Mouse (Mus musculus) forebrain, embryonic 11.5 days (tissue): ENCODE measurements around the gene Polr2g. TPM values are rescaled to one million over a fixed set of nuclear protein-coding genes. Genes with fewer than 3 reads are reported as not detected.
"Not testable (repeated sequence)": the region's sequence is repeated elsewhere in the genome, so short reads cannot be mapped to it uniquely, and the experiment has no call there.

ENCODE experiments used
- ATAC-seq: fragments of 200-750 bp; cut with Nextera tagmentation; replicated peaks from 2 replicates; pipeline ENCODE4 v1.8.0; 2017; ENCODE audit warnings: moderate TSS enrichment; ENCODE audit not compliant: low FRiP score
- DNase-seq: peaks from one replicate; pipeline ENCODE4 v3.0.0-alpha.2; 2017; ENCODE audit warnings: low spot score
- H3K27ac ChIP-seq: fragments of 300-500 bp; sonication (generic); 2 replicates; pipeline ENCODE4 v1.5.1; 2014; ENCODE audit warnings: low read depth, low read length
- H3K27me3 ChIP-seq: fragments of 300-500 bp; sonication (generic); 2 replicates; pipeline ENCODE4 v1.6.1; 2014; ENCODE audit warnings: mild to moderate bottlenecking, low read length, mixed read lengths; ENCODE audit not compliant: control insufficient read depth, insufficient read depth
- H3K36me3 ChIP-seq: fragments of 300-500 bp; sonication (generic); 2 replicates; pipeline ENCODE4 v1.6.1; 2014; ENCODE audit warnings: mild to moderate bottlenecking, low read length, moderate library complexity, mixed read lengths; ENCODE audit not compliant: control insufficient read depth, insufficient read depth
- H3K4me1 ChIP-seq: fragments of 300-500 bp; sonication (generic); replicated peaks from 2 replicates; pipeline ENCODE4 v1.6.1; 2014; ENCODE audit warnings: low read length, mixed read lengths; ENCODE audit not compliant: control insufficient read depth, insufficient read depth
- H3K4me2 ChIP-seq: fragments of 300-500 bp; sonication (generic); 2 replicates; pipeline ENCODE4 v1.6.1; 2014; ENCODE audit warnings: low read depth, mild to moderate bottlenecking, low read length, moderate library complexity, mixed read lengths; ENCODE audit not compliant: severe bottlenecking
- H3K4me3 ChIP-seq: fragments of 300-500 bp; sonication (generic); 2 replicates; pipeline ENCODE4 v1.5.1; 2014; ENCODE audit warnings: low read depth, low read length
- H3K9ac ChIP-seq: fragments of 300-500 bp; sonication (generic); 2 replicates; pipeline ENCODE4 v1.6.1; 2014; ENCODE audit warnings: low read length
- H3K9me3 ChIP-seq: fragments of 300-500 bp; sonication (generic); 2 replicates; pipeline ENCODE4 v1.6.1; 2016; ENCODE audit warnings: low read length, mixed read lengths; ENCODE audit not compliant: control insufficient read depth
- WGBS: fragments of 180-500 bp; shearing (Covaris S2); extraction: QIAGEN DNeasy Blood & Tissue Kit; methylation state at CpG from one replicate; pipeline ENCODE4 v1.1.7; 2014; 5-methylcytosine and 5-hydroxymethylcytosine counted together
- polyA plus RNA-seq: library from polyadenylated mRNA; unstranded; fragments of >200 nt; fragmentation: Nextera tagmentation; extraction: Ambion mirVana; gene quantifications from 2 replicates; pipeline ENCODE4 v1.2.1, GENCODE M21; 2014

Polr2g gene
- polyA plus RNA-seq, 1 experiment from 2014 or later = 156 TPM

- H3K9me3 ChIP-seq = no peaks in the 10 kb centered on the region
- ATAC-seq (peak; percentile 85), DNase-seq (peak; percentile 91)
- 1% methylated on average over 38 of the region's 38 CpGs for WGBS
- H3K4me3 ChIP-seq = peak within 1 kb of the TSS; percentile 47
- peak within 1 kb of the TSS; percentile 87 for H3K9ac ChIP-seq
- H3K4me1 ChIP-seq = peaks cover 16% of the 10 kb centered on the region
- H3K36me3 ChIP-seq = peaks cover 14% of the 10 kb centered on the region
- no peaks in the 10 kb centered on the region for H3K27me3 ChIP-seq
- H3K4me2 ChIP-seq = peak within 1 kb of the TSS; percentile 91
- peak within 1 kb of the TSS; percentile 95 for H3K27ac ChIP-seq
Observed at GRCm38 (mm10) chr19:8837251-8837791, 38.9 kb upstream of the Polr2g start, which contains the start of gene Bscl2. TSS of gene Bscl2 (plus strand) at chr19:8837467.

- not testable (repeated sequence) for H3K4me2 ChIP-seq, H3K9ac ChIP-seq, H3K27me3 ChIP-seq, H3K4me3 ChIP-seq, H3K27ac ChIP-seq, ATAC-seq, DNase-seq, H3K9me3 ChIP-seq
- 95% methylated on average over 10 of the region's 10 CpGs for WGBS
- Histone ChIP-seq H3K36me3 (peaks cover 21% of the 10 kb centered on the region), H3K4me1 (peaks cover 16% of the 10 kb centered on the region)
Observed at GRCm38 (mm10) chr19:8836327-8836726, 38.0 kb upstream of the Polr2g start.

- H3K36me3 ChIP-seq = peaks cover 34% of the 10 kb centered on the region
Observed at GRCm38 (mm10) chr19:8832971-8833370, 34.6 kb upstream of the Polr2g start.

GRCm38 (mm10) chr19:8831262-8831661, 32.9 kb upstream of the Polr2g start:
- no peak for DNase-seq
- no peaks in the 10 kb centered on the region for H3K27me3 ChIP-seq
- H3K36me3 ChIP-seq = peaks cover 48% of the 10 kb centered on the region
- no peaks in the 10 kb centered on the region for H3K4me1 ChIP-seq
- H3K4me3 ChIP-seq = no peak overlapping the region
- H3K27ac ChIP-seq = no peak overlapping the region
- ATAC-seq = no peak
- H3K9me3 ChIP-seq = no peaks in the 10 kb centered on the region
- WGBS = 85% methylated on average over 11 of the region's 11 CpGs
- no peak overlapping the region for H3K9ac ChIP-seq
- H3K4me2 ChIP-seq = no peak overlapping the region

More at GRCm38 (mm10) chr19:8832971-8833370, 34.6 kb upstream of the Polr2g start:
- WGBS = 94% methylated on average over 4 of the region's 4 CpGs
- Histone ChIP-seq H3K9ac (no peak overlapping the region), H3K4me3 (no peak overlapping the region), H3K4me2 (no peak overlapping the region), H3K9me3 (no peaks in the 10 kb centered on the region), H3K27ac (no peak overlapping the region), H3K4me1 (no peaks in the 10 kb centered on the region), H3K27me3 (no peaks in the 10 kb centered on the region)
- ATAC-seq (no peak), DNase-seq (no peak)

GRCm38 (mm10) chr19:8830664-8831063, 32.3 kb upstream of the Polr2g start:
- DNase-seq = no peak
- no peak overlapping the region for H3K27ac ChIP-seq
- 94% methylated on average over 8 of the region's 8 CpGs for WGBS
- no peaks in the 10 kb centered on the region for H3K4me1 ChIP-seq
- H3K36me3 ChIP-seq = peaks cover 51% of the 10 kb centered on the region
- H3K9ac ChIP-seq = no peak overlapping the region
- ATAC-seq = no peak
- no peaks in the 10 kb centered on the region for H3K27me3 ChIP-seq
- no peak overlapping the region for H3K4me3 ChIP-seq
- no peaks in the 10 kb centered on the region for H3K9me3 ChIP-seq
- H3K4me2 ChIP-seq = no peak overlapping the region

- Histone ChIP-seq H3K4me2 (no peak within 1 kb of the TSS), H3K9ac (no peak within 1 kb of the TSS), H3K4me1 (no peaks in the 10 kb centered on the region), H3K36me3 (peaks cover 58% of the 10 kb centered on the region), H3K27me3 (no peaks in the 10 kb centered on the region), H3K4me3 (no peak within 1 kb of the TSS), H3K9me3 (no peaks in the 10 kb centered on the region), H3K27ac (no peak within 1 kb of the TSS)
- no peak for DNase-seq
- no peak for ATAC-seq
- 94% methylated on average over 8 of the region's 8 CpGs for WGBS
Observed at GRCm38 (mm10) chr19:8829660-8830059, 31.3 kb upstream of the Polr2g start, which contains the start of gene AC129217.1. TSS of gene AC129217.1 (plus strand) at chr19:8829773.

GRCm38 (mm10) chr19:8822696-8823095, 24.3 kb upstream of the Polr2g start:
- peak overlapping the region; percentile 100; the same call in 1 of the 2 replicates for H3K4me3 ChIP-seq
- peaks cover 27% of the 10 kb centered on the region for H3K36me3 ChIP-seq
- no peak overlapping the region for H3K27ac ChIP-seq
- WGBS = 86% methylated on average over 8 of the region's 8 CpGs
- no peaks in the 10 kb centered on the region for H3K9me3 ChIP-seq
- H3K9ac ChIP-seq = peak overlapping the region; percentile 23; the same call in 1 of the 2 replicates
- ATAC-seq (no peak), DNase-seq (no peak)
- peak overlapping the region; percentile 79 for H3K4me2 ChIP-seq
- peaks cover 12% of the 10 kb centered on the region; the same call in 1 of the 2 replicates for H3K4me1 ChIP-seq
- H3K27me3 ChIP-seq = no peaks in the 10 kb centered on the region

- H3K4me2 ChIP-seq = peak overlapping the region; percentile 79
- no peaks in the 10 kb centered on the region for H3K9me3 ChIP-seq
- no peaks in the 10 kb centered on the region for H3K27me3 ChIP-seq
- peaks cover 15% of the 10 kb centered on the region for H3K36me3 ChIP-seq
- peaks cover 20% of the 10 kb centered on the region for H3K4me1 ChIP-seq
- 3% methylated on average over 7 of the region's 7 CpGs for WGBS
- ATAC-seq (no peak), DNase-seq (no peak)
- H3K27ac ChIP-seq = peak overlapping the region; percentile 99; the same call in 1 of the 2 replicates
- peak overlapping the region; percentile 98 for H3K9ac ChIP-seq
- peak overlapping the region; percentile 100 for H3K4me3 ChIP-seq
Observed at GRCm38 (mm10) chr19:8821146-8821545, 22.8 kb upstream of the Polr2g start.
